Mouse (Mus musculus) cerebellum, adult 2 months (tissue): ENCODE measurements at regions not wholly inside any gene's neighbourhood (a gene's known extent, or its start where the extent isn't known, plus 50 kb on each side); places are given as distances from the start of the nearest gene placed in this dataset.

Experiments used
- CTCF ChIP-seq: fragments of 200-500 bp; IDR thresholded peaks from 2 replicates; pipeline ENCODE4 v1.5.1; 2011; ENCODE audit warnings: low read depth, mild to moderate bottlenecking, control low read depth, low read length, moderate library complexity, borderline replicate concordance; ENCODE audit not compliant: insufficient read depth
- POLR2A ChIP-seq: fragments of 200-500 bp; IDR thresholded peaks from 2 replicates; pipeline ENCODE4 v1.6.1; 2011; ENCODE audit warnings: low read length, control low read depth, borderline replicate concordance; ENCODE audit not compliant: insufficient read depth

DNA sequence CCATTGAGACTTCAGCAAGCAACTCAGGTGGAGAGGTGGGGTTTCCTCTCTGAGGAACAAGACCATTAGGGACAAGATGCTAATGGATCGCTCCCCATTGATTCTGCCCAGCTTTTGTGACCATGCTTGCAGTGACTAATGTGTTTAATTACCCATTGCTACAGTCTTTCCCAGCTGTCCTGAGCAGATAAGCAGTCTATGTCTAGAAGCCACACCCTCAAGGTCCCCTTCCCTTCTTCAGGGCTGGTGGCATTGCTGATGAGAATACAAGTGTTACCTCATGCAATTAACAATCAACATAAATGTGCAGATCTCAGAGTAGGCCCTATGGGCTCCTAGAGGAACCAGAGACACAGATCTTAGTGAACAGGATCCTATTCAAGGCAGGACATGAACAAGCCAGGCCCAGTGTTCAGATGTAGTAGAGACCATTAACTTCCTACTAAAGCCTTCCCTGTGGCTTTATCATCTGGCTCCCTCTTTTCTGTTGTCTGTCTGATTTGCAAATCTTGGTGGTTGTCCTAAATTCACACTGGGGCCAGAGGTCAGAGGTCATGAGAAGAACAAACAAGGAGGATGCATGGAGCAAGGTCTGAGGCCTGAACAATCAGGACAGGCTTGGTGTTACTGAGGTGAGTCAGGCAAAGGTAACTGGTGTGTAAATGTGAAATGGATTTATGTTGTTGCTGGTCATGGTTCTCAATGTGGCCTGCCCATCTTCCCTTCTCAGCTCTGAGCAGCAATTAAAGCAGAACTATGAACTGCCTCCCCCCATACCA lies 56.8 kb downstream of the Odc1 start:
- TF ChIP-seq POLR2A: no peak
- no peak for TF ChIP-seq CTCF
